Mouse (Mus musculus): ENCODE results near the gene Olfr583. TPM values are rescaled to one million over a fixed set of nuclear protein-coding genes. Genes with fewer than 3 reads are reported as not detected.

Gene Olfr583
- not detected in 2 replicates for polyA plus RNA-seq (2012)

GRCm38 (mm10) chr7:103051000-103051399, at the start of gene Olfr583:
TSS of gene Olfr583 (plus strand) at chr7:103051300.

GRCm38 (mm10) chr7:103037724-103038123, 13.4 kb upstream of the Olfr583 start, which contains the start of gene Olfr582:
TSS of gene Olfr582 (plus strand) at chr7:103038024.

GRCm38 (mm10) chr7:103081585-103081984, 30.5 kb downstream of the Olfr583 start, which contains the start of gene Olfr584:
TSS of gene Olfr584 (plus strand) at chr7:103081885.

DNA sequence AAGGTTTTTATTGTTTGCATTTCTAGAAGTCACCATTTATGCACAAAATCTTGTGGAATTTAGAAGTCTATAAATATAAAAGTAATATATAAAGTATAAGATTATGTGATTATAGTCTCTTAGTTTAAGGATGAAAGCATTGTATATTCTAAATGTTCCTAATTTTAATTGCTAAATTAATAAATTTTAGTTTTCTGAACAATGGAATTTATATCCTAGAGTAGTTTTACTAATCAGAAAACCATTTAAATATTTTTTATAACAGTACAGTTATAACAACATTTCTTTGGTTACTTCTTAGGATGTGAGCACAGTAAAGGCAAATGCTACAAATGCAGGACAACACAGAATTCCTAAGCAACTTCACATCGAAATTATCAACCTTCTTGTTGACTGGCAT, 46.3 kb downstream of the Olfr583 start, which contains the start of gene Olfr585:
Gene Olfr585 (plus strand): TSS at position 301 of the 400 bp plus-strand sequence.

Other genes with a start within 250 kb of the Olfr583 start
- not detected in 2 replicates for gene Olfr564, start 247.8 kb upstream of the Olfr583 start, polyA plus RNA-seq (2012)
- not detected in 2 replicates for gene Olfr566, start 192.5 kb upstream of the Olfr583 start, polyA plus RNA-seq (2012)
- gene Olfr568, start 174.2 kb upstream of the Olfr583 start, polyA plus RNA-seq (2012) = not detected in 2 replicates
- gene Olfr569, start 160.4 kb upstream of the Olfr583 start, polyA plus RNA-seq (2012) = not detected in 2 replicates
- gene Olfr570, start 156.7 kb upstream of the Olfr583 start, polyA plus RNA-seq (2012) = not detected in 2 replicates
- not detected in 2 replicates for gene Olfr571, start 133.8 kb upstream of the Olfr583 start, polyA plus RNA-seq (2012)
- gene Olfr572, start 126.9 kb upstream of the Olfr583 start, polyA plus RNA-seq (2012) = not detected in 2 replicates
- gene Olfr573-ps1, start 108.7 kb upstream of the Olfr583 start, polyA plus RNA-seq (2012) = not detected in 2 replicates
- not detected in 2 replicates for gene Olfr574, start 102.8 kb upstream of the Olfr583 start, polyA plus RNA-seq (2012)
- not detected in 2 replicates for gene Olfr575, start 92.5 kb upstream of the Olfr583 start, polyA plus RNA-seq (2012)
- not detected in 2 replicates for gene Olfr576, start 88.6 kb upstream of the Olfr583 start, polyA plus RNA-seq (2012)
- not detected in 2 replicates for gene Olfr577, start 75.4 kb upstream of the Olfr583 start, polyA plus RNA-seq (2012)
- not detected in 2 replicates for gene Olfr578, start 62.0 kb upstream of the Olfr583 start, polyA plus RNA-seq (2012)
- not detected in 2 replicates for gene Olfr582, start 13.3 kb upstream of the Olfr583 start, polyA plus RNA-seq (2012)
- not detected in 2 replicates for gene Olfr584, start 30.6 kb downstream of the Olfr583 start, polyA plus RNA-seq (2012)
- gene Olfr585, start 46.4 kb downstream of the Olfr583 start, polyA plus RNA-seq (2012) = not detected in 2 replicates
- gene Olfr586, start 74.3 kb downstream of the Olfr583 start, polyA plus RNA-seq (2012) = not detected in 2 replicates
- not detected in 2 replicates for gene Olfr588-ps1, start 89.6 kb downstream of the Olfr583 start, polyA plus RNA-seq (2012)
- not detected in 2 replicates for gene Olfr589, start 105.1 kb downstream of the Olfr583 start, polyA plus RNA-seq (2012)
- not detected in 2 replicates for gene Olfr591, start 127.0 kb downstream of the Olfr583 start, polyA plus RNA-seq (2012)
- gene Olfr592, start 133.5 kb downstream of the Olfr583 start, polyA plus RNA-seq (2012) = not detected in 2 replicates
- not detected in 2 replicates for gene Olfr593, start 160.6 kb downstream of the Olfr583 start, polyA plus RNA-seq (2012)
- not detected in 2 replicates for gene Olfr594, start 165.7 kb downstream of the Olfr583 start, polyA plus RNA-seq (2012)
- gene Usp17ld, start 201.2 kb downstream of the Olfr583 start, polyA plus RNA-seq (2012) = not detected in 2 replicates